Mouse (Mus musculus) stomach, postnatal 0 days (tissue): ENCODE results near the gene Osbpl6.

Experiments used
- CTCF ChIP-seq: IDR thresholded peaks from 2 replicates; pipeline ENCODE4 v1.5.1; 2016; ENCODE audit warnings: antibody characterized with exemption, low read depth, mild to moderate bottlenecking, moderate library complexity
- EP300 ChIP-seq: optimal IDR thresholded peaks from 2 replicates; pipeline ENCODE3; 2016; ENCODE audit warnings: antibody characterized with exemption

- no peak for TF ChIP-seq CTCF
- TF ChIP-seq EP300 = no peak
Observed at GRCm38 (mm10) chr2:76555852-76556558, 149.7 kb downstream of the Osbpl6 start.
